Mouse (Mus musculus) megakaryocyte, adult 5-6 weeks (primary cell): ENCODE results near the gene Ugt1a9. TPM values are rescaled to one million over a fixed set of nuclear protein-coding genes. Genes with fewer than 3 reads are reported as not detected.
"Not testable (repeated sequence)": the region's sequence is repeated elsewhere in the genome, so short reads cannot be mapped to it uniquely, and the experiment has no call there.

ENCODE experiments used
- ATAC-seq: 2 replicates; pipeline ENCODE4 v1.8.0; 2016; ENCODE audit warnings: mild to moderate bottlenecking, inconsistent platforms; ENCODE audit not compliant: poor library complexity, severe bottlenecking
- total RNA-seq, 2 experiments: library from RNA; stranded (forward) in 1 of 2; stranded (reverse) in 1 of 2; fragments of 153-499, 151-499 nt in 1 of 2; fragments of 221-1000, 200-1000 nt in 1 of 2; gene quantifications; 2 replicates each; pipeline versions ENCODE4 v1.2.3 to v1.2.4; 2015 to 2017

The Ugt1a9 gene
- not detected in 2 replicates for total RNA-seq (2015)
- not detected in 2 replicates for total RNA-seq (2017)

DNA sequence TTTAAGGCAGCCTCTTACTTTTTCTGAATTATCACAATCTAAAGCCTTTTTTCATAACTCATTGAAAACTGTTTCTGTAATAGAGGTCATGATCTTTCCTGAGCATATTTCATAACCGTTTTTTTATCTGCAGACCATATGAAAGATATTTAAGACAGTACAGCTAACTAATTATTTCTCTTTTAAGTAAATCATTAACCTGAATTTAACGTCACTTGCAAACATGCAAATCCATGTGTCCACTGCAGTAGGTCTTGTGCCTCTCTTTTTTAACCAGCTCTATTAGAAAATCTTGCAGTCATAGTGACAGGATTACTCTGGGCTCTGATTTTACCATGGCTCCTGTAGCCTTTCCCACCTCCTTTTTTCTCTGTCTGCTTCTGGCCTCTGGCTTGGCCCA, at the start of gene Ugt1a9:
TSS of gene Ugt1a9 (plus strand) at position 306 of the 400 bp plus-strand sequence.
- no peak for ATAC-seq

DNA sequence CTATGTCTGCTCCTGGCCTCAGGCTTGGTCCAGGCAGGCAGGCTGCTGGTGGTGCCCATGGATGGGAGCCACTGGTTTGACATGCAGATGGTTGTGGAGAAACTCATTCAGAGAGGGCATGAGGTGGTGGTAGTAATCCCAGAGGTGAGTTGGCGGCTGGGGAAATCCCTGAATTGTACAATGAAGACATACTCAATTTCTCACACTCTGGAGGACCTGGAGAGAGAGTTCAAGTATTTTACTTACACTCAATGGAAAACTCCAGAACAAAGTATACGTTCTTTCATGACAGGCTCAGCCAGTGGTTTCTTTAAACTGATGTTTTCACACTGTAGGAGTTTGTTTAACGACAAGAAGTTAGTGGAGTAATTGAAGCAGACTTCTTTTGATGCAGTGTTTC, 45.4 kb upstream of the Ugt1a9 start:
- not testable (repeated sequence) for ATAC-seq

DNA sequence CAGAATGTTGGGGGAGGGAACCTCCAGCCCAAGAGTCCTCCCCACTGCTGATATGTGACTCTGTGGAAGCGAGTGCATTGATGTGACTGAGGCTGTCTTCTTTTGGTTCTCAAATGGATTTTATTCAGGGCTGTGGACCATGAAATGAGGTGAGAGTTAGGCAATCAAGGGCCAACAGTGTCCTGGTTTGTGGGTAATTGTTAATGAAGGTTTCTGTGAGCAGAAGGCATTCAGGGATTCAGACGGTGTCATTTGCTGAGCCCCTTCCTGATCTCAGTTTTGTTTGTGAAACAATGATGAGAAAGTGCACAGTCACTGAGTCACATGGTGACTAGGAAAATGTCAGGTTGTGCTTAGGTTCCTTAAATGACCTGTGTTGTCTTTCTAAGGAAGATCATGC, 27.6 kb upstream of the Ugt1a9 start:
- ATAC-seq: peak; percentile 77

DNA sequence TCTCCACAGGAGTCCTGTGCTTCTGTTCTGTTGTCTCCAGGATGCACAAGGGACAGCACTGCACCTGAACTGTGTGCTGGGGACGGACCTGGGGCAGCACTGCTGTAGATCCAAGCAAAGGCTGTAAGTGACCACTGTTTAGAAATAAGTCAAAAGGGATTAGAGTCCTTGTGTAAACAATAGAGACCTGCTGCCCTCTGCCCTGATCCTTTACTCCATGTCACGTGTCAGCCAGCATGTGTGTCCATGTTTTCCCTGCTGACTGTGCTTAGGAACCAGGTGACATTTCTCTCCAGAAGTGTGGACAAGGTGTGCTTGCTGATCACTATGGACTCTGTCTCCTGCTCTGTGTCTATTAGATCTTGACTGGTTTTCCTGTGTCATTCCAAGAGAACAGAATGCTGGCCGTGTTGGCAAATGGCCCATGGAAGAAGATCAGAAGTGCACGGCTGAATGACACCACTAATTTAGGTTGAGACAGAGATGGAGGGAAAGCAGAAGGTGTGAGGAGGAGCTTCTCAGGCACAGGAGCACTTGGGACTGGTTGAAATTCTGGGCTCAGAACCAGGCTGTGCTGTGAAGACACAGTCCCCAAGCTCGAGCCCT, 25.7 kb upstream of the Ugt1a9 start:
- ATAC-seq: not testable (repeated sequence)

DNA sequence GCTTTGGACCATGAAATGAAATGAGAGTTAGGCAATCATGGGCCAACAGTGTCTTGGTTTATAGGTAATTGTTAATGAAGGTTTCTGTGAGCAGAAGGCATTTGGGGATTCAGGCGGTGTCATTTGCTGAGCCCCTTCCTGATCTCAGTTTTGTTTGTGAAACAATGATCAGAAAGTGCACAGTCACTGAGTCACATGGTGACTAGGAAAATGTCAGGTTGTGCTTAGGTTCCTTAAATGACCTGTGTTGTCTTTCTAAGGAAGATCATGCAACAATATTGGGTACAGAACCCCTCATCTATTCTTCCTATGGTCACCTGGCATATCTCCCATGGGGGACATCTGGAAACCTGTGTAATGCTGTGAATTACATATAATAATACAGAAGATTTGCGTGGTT, 23.2 kb upstream of the Ugt1a9 start:
- peak; percentile 68 for ATAC-seq

DNA sequence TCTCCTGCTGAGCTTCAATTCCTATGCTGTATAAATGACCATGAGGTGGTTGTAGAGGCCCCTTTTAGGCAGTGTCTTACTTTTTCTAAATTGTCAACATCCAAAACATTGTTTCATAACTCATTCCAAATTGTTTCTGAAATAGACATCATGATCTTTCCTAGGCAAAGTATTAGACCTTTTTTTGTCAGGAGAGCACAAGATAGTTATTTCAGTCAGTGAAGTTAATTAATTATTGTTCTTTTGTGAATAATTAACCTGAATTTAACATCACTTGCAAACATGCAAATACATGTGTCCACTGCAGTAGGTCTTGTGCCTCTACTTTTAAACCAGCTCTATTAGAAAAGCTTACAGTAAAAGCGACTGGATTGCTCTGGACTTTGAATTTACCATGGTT, 15.5 kb upstream of the Ugt1a9 start, which contains the start of gene Ugt1a10:
TSS of gene Ugt1a10 (plus strand) at position 301 of the 400 bp plus-strand sequence.
- ATAC-seq: no peak

DNA sequence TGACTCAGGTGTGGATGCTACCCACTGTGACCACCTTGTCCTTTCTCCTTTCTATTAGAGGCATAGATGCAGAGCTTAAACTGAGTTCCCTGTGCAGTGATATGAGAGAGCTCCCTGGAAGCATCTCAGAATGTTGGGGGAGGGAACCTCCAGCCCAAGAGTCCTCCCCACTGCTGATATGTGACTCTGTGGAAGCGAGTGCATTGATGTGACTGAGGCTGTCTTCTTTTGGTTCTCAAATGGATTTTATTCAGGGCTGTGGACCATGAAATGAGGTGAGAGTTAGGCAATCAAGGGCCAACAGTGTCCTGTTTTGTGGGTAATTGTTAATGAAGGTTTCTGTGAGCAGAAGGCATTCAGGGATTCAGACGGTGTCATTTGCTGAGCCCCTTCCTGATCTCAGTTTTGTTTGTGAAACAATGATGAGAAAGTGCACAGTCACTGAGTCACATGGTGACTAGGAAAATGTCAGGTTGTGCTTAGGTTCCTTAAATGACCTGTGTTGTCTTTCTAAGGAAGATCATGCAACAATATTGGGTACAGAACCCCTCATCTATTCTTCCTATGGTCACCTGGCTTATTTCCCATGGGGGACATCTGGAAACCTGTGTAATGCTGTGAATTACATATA, 4.0 kb upstream of the Ugt1a9 start:
- peak; percentile 90 for ATAC-seq

DNA sequence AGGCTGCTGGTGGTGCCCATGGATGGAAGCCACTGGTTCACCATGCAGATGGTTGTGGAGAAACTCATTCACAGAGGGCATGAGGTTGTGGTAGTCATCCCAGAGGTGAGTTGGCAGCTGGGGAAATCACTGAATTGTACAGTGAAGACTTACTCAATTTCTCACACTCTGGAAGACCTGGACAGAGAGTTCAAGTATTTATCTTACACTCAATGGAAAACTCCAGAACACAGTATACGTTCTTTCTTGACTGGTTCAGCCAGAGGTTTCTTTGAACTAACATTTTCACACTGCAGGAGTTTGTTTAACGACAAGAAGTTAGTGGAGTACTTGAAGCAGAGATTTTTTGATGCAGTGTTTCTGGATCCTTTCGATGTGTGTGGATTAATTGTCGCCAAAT, 302 bp downstream of the Ugt1a9 start:
- ATAC-seq: no peak

DNA sequence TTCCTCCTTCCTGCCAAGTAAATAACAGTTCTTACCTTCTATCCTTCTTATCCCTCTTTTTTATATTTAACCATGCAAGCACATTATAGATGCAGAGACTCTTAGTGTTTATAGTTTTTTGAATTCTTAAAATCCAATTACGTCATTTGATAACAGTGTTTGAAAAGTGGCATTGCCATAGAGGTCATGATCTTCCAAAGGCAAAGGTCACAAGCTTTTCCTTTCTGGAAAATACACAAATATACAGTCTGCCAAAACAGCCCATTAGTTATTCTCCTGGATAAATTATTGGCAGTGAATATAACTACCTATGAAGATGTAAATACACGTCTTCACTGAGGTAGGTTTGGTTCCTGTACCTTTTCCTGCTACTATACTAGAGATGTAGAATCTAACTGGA, 3.9 kb downstream of the Ugt1a9 start:
- ATAC-seq: no peak

DNA sequence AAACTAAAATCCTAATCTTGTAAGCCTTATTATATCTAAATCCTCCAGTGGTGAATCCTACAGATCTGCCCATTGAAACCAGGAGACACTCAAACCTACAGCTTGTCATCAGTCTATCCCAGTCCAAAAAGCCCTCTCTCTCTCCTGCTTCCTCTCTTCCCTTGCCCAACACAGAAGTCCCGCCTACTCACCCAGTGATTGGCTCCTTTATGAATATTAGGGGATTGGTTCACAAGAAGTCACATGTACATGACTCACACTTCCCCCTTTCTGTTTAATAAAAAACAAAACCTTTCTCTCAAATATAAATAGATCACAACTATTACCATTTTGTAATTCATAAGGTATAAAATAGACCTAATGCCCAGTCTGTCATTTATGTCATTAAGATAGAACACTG, 6.5 kb downstream of the Ugt1a9 start:
- ATAC-seq: peak; percentile 51; the same call in 1 of the 2 replicates

DNA sequence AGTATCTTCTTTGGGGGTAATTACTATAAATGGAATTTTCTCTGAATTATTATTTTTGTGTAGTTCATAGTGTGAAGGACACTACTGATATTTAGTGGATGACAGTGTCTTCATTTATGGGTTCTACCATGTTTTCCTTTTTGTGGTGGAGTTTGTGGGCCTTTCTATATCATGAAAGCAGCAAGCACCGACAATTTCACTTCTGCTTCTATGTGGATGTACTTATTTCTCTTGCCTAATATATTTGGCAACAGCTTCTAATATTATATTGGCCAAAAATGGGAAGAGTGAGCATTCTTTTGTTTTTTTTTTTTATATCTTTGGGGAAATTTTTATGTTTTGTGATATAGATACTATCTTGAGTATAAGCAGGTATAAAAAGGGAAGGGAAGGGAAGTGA, 11.1 kb downstream of the Ugt1a9 start:
- ATAC-seq: peak; percentile 62

DNA sequence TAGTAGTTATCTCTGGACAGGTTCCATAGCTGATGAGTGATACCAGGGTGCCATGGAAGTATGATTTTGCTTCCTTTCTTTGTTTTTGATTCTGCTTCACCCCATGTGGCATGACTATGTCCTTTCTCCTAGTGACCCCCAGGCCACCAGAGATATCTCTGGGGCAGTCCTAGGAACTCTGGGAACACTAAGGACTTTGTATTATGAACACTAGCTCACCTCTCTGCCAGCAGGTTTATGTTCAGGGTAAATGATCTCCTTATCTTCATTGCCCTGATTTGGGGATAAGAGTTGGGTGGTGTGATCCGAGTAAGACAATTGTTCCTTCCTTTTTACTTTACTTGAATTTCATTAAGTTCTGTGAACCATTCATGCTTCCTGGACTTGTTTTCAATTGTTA, 15.5 kb downstream of the Ugt1a9 start:
- ATAC-seq: no peak

DNA sequence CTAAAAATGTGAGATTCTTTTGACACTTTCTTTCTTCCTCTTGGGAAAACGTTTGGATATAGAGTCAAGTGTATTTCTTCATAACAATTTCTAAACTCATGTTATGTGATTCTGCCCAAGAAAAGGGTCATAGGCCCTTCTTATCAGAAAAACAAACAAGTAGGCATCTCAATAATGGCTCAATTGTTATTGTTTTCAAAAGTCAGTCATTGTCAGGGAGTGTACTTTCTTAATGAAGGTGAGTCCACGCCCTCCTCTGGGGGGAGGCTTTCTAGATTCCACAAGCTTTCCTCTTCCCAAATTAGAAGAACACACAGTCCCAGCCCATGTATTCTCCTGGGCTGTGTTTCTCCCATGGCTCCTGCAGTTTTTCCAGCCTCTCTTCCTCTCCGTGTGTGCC, 16.9 kb downstream of the Ugt1a9 start, which contains the start of gene Ugt1a8:
TSS of gene Ugt1a8 (plus strand) at position 301 of the 400 bp plus-strand sequence.
- ATAC-seq: no peak

DNA sequence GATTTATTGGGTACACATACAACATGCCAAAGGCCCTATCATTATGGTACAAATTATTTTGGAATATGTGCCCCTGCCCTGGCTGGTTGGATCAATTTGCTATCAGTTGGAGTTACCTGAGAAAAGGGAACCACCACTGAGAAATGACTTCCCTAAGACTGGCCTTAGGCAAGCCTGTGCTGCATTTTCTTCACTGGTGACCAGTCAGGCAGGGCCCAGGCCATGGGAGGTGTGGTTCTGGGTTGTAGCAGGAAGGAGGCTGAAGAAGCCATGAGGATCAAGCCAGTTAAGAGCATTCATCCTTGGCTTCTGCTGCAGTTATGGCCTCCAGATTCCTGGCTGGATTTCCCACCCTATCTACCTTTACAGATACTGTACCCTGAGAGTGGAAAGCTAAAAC, 21.7 kb downstream of the Ugt1a9 start:
- peak; percentile 77 for ATAC-seq

DNA sequence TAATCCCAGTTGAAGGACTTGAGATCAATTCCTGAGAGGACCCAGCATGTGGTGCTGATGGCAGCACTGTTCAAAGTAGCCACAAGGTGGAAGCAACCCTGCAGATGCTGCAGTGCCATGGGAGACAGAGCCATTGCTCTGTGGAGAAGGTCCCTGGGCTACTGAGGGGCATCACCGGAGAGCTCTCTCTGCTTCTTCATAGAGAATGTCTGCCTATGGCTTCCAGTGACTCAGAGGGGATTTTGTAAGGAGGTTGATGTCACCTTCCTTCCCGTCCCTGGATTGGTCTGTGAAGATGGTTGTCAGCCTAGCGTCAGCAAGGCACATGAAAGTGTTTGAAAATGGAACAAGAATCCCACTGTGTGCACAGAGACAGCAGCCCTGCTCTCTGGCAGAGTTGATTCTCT, 23.7 kb downstream of the Ugt1a9 start:
- ATAC-seq: peak; percentile 53

DNA sequence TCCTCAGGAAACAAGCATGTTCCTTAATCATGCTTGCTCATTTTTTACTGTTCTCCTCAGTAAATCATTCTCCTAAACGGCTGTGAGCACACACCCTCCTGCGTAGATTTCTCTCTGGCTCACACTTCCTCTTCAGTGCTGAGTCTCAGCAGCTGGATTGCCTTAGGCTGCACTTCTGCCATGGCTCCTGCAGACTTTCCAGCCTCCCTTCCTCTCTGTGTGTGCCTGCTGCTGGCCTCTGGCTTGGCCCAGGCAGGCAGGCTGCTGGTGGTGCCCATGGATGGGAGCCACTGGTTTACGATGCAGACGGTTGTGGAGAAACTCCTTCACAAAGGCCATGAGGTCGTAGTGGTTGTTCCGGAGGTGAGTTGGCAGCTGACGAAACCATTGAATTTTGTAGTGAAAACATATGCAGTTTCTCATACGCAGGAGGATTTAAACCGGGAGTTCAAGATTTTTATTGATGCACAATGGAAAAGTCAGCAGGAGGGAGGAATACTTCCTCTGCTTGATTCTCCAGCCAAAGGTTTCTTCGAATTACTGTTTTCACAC, 24.4 kb downstream of the Ugt1a9 start, which contains the start of gene Ugt1a7c:
TSS of gene Ugt1a7c (plus strand) at position 122 of the 552 bp plus-strand sequence.
- ATAC-seq: peak; percentile 74

DNA sequence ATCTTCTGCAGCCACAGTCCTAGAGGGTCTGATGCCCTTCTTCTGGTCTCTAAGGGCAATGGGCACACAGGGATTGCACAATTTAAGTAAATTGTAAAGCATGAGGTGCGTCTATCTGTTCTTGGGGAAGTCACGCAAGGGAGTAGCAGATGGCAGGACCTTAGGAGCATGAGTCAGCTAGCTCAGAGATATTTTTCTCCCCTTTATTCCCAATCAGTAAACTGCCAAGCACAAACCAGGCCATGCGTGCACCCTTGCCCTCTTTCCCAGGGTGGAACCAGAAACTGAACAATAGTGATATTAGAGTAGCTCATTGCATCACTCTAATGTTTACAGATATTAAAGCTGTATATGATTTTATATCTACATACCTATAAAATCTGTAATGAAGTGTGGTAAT, 27.9 kb downstream of the Ugt1a9 start:
- not testable (repeated sequence) for ATAC-seq

DNA sequence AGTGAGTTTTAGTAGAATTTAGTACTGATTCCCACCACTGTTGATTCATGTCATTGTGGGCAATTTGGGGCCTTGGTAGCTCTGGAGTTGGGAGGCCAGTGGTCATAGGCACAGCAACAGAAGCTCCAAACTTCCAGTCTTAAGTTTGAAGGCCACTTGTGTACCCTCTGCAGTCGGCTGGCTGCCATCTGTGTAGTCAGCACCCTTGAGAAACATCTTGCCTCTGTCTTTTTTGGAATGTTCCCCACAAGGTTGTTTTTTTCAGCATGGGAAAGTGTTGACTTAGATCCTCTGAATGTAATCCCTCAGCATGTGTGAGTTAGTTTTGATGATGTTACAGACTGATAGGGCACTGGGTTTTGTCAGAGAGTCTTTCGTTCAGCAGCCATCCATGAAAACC, 29.1 kb downstream of the Ugt1a9 start:
- not testable (repeated sequence) for ATAC-seq

DNA sequence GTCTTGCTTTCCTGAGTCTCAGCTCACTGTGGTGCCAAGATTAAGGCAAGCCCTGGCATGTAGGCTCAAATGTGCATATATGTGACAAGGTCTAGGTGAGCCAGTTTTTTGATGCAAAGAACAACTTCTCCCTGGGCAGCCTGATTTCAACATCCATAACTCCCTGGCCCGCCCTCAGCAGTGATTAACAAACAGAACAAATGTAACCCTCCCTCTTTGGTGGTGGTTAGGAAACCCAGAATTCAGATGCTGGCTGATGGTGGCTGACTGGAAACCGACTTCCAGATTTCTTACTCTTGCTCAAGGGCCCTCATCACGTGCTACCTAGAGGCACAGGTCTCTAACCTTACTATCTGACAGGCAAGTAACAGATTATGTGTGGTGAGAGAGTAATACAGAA, 32.4 kb downstream of the Ugt1a9 start, which contains the start of gene Ugt1a6b:
TSS of gene Ugt1a6b (plus strand) at position 234 of the 400 bp plus-strand sequence.
- ATAC-seq: peak; percentile 98

DNA sequence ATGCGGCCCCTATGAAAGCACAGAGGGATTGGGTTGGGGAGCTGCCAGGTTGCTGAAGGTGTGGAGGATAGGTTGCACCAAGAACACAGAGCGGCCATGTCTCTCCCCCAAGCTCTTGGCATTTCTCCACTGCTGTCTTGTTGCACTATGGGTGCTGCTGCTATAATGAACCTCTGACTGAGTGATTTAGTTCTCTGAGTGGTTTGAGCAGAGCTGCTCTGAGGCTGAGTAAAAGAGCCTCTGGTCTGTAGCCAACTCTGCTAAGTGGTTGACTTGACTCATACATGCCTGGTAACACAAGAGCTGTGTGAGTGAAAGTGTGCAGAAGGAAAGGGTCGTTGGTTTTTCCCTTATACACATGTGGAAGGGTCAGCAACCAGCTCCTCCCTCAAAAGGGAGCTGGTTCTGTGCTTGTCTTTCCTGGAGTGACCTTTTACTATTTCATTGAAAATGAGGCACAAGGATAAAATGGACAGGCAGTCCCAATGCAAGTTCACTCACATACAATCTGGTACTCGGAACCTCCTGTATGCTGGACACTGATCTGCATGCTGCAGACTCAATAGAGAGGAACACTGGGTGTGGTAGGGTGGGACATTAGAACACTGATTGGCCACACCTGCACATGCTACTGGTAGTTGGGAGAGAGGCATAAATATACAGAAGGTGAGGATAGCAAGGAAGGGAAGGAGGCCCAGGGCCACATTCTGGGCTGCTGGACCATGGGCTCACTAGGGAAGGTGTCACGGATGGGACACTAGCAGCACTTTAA, 33.3 kb downstream of the Ugt1a9 start:
- not testable (repeated sequence) for ATAC-seq
